Mouse (Mus musculus) embryonic fibroblast, embryonic 13.5 days (primary cell): Measurements from ENCODE around the gene Nup107.

Source experiments
- CTCF ChIP-seq: IDR thresholded peaks from 2 replicates; pipeline ENCODE4 v1.5.1; 2011; ENCODE audit warnings: mild to moderate bottlenecking, control low read depth, low read length, moderate library complexity, borderline replicate concordance; ENCODE audit not compliant: insufficient read depth
- POLR2A ChIP-seq: IDR thresholded peaks from 2 replicates; pipeline ENCODE4 v1.6.1; 2011; ENCODE audit warnings: low read depth, mild to moderate bottlenecking, control low read depth, low read length, moderate library complexity

GRCm38 (mm10) chr10:117737075-117737474 lies 55.4 kb downstream of the Nup107 start:
- TF ChIP-seq POLR2A (no peak), CTCF (no peak)
